Mouse (Mus musculus): Measurements from ENCODE around the gene Slc28a3.

DNA sequence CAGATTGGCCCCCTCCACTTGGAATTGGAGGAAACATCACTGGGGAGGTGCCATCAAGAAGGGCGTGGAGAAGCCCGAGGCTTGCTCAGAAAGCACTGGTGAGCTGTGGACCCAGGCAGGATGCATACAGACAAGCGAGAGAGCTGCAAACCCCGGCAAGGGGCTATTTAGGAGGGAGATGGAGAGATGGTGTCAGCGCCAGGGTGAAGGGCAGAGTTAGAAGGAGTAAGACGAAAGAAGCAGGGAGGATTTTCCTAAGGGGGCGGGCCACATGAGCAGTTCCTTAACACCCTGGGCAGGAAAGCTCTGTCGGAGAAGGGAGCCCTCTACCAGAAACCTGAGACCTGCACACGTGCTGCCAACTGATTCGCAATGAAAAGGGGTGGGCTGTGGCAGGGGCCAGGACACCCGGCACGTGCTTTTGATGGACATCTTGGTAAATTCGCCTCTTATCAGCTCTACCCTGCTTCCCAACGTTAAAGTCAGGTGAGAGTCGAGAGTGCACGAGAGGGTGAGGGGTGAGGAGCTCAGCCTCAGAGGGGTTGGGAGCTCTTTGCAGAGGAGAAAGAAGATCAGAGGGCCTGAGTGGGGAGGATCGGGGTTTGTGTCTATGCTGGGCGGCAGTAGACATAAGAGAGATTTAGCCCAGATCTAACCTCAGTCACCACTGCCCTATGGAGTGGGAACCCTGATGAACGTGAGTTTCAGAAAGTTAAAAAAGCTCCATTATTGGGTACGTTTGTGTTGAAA, 87.5 kb downstream of the Slc28a3 start:
- no peak for TF ChIP-seq CTCF (IDR thresholded peaks at IDR 0.05; ENCODE audit: low read depth)
- no peak for TF ChIP-seq EP300 (IDR thresholded peaks at IDR 0.05; ENCODE audit: low read depth)
